Mouse (Mus musculus) forebrain, postnatal 0 days (tissue): ENCODE data around the gene Lpin2. TPM values are rescaled to one million over a fixed set of nuclear protein-coding genes. Genes with fewer than 3 reads are reported as not detected.

ENCODE experiments used
- ATAC-seq: fragments of 200-750 bp; cut with Nextera tagmentation; 2 replicates; pipeline ENCODE4 v1.8.0; 2017; ENCODE audit warnings: mild to moderate bottlenecking, moderate library complexity
- DNase-seq: peaks from one replicate; pipeline ENCODE4 v3.0.0-alpha.2; 2015
- H3K27ac ChIP-seq: fragments of 300-500 bp; sonication (generic); 2 replicates; pipeline ENCODE4 v1.5.1; 2014; ENCODE audit warnings: low read depth, mild to moderate bottlenecking, antibody characterized with exemption, low read length, moderate library complexity, mixed read lengths
- H3K27me3 ChIP-seq: fragments of 300-500 bp; sonication (generic); 2 replicates; pipeline ENCODE4 v1.6.1; 2014; ENCODE audit warnings: mild to moderate bottlenecking, low read length, mixed read lengths; ENCODE audit not compliant: insufficient read depth
- H3K36me3 ChIP-seq: fragments of 300-500 bp; sonication (generic); 2 replicates; pipeline ENCODE4 v1.6.1; 2014; ENCODE audit warnings: mild to moderate bottlenecking, moderate library complexity; ENCODE audit not compliant: insufficient read depth
- H3K4me1 ChIP-seq: fragments of 300-500 bp; sonication (generic); 2 replicates; pipeline ENCODE4 v1.6.1; 2014; ENCODE audit warnings: antibody characterized with exemption; ENCODE audit not compliant: insufficient read depth
- H3K4me2 ChIP-seq: fragments of 300-500 bp; sonication (generic); 2 replicates; pipeline ENCODE4 v1.6.1; 2014; ENCODE audit warnings: low read depth, mild to moderate bottlenecking, moderate library complexity
- H3K4me3 ChIP-seq: fragments of 300-500 bp; sonication (generic); 2 replicates; pipeline ENCODE4 v1.5.1; 2014; ENCODE audit warnings: low read depth, low read length, mixed read lengths
- H3K9ac ChIP-seq: fragments of 300-500 bp; sonication (generic); 2 replicates; pipeline ENCODE4 v1.6.1; 2014; ENCODE audit warnings: mild to moderate bottlenecking
- H3K9me3 ChIP-seq: fragments of 300-500 bp; sonication (generic); 2 replicates; pipeline ENCODE4 v1.6.1; 2016; ENCODE audit warnings: low read length
- CTCF ChIP-seq: sonication (generic); IDR thresholded peaks from 2 replicates; pipeline ENCODE4 v1.5.1; 2016; ENCODE audit warnings: antibody characterized with exemption, control low read depth, low read depth
- WGBS: fragments of 180-500 bp; shearing (Covaris S2); extraction: QIAGEN DNeasy Blood & Tissue Kit; methylation state at CpG from one replicate; pipeline ENCODE4 v1.1.7; 2014; 5-methylcytosine and 5-hydroxymethylcytosine counted together
- polyA plus RNA-seq: library from polyadenylated mRNA; unstranded; fragments of >200 nt; fragmentation: Nextera tagmentation; extraction: Ambion mirVana; gene quantifications from 2 replicates; pipeline ENCODE4 v1.2.1, GENCODE M21; 2015
- total RNA-seq: library from RNA; depleted of rRNA; stranded (reverse); fragments of >200 nt; gene quantifications from 2 replicates; pipeline ENCODE4 v1.2.3, GENCODE M21; 2014; rRNA removed

Lpin2 gene
- total and polyA plus RNA-seq, 2 experiments from 2014 or later = 32.5 to 58.6 TPM

GRCm38 (mm10) chr17:71288808-71289548, 106.6 kb downstream of the Lpin2 start:
- WGBS = 72% methylated on average over 10 of the region's 10 CpGs
- DNase-seq = no peak
- TF ChIP-seq CTCF = no peak
- no peaks in the 10 kb centered on the region for H3K36me3 ChIP-seq
- H3K27me3 ChIP-seq = no peaks in the 10 kb centered on the region
- no peak overlapping the region for H3K27ac ChIP-seq
- ATAC-seq = no peak
- H3K4me1 ChIP-seq = no peaks in the 10 kb centered on the region
- no peak overlapping the region for H3K4me2 ChIP-seq
- no peak overlapping the region for H3K9ac ChIP-seq
- H3K4me3 ChIP-seq = no peak overlapping the region
- H3K9me3 ChIP-seq = no peaks in the 10 kb centered on the region

DNA sequence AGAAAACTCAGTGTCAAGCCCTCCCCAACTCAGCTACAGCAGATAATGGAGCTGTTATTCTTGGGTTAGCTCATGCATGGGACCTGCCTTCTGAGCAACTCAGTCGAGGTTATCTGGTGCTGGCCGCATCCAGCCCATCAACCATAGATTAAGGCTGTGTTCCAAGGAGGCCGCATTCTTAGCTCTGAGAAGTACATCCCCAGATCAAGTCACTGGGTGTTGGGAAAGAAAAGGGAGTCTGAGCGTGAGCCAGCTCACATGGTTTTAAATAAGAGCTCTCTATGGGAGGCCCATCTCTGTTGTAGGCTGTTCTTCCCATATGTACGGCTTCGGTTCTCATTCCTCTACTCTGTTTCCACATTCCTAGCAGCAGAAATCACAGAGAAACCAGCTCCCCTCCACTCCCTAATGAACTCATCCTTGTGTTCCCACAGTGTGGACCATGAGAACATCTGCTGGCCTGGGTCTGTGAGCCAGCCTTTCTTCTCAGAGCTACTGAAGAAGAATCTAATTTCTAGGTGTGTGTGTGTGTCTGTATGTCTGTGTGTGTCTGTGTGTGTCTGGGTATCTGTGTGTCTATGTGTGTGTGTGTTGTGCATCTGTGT, 107.3 kb downstream of the Lpin2 start:
- Histone ChIP-seq H3K9me3 (no peaks in the 10 kb centered on the region), H3K9ac (no peak overlapping the region), H3K36me3 (no peaks in the 10 kb centered on the region), H3K27ac (no peak overlapping the region), H3K27me3 (no peaks in the 10 kb centered on the region), H3K4me2 (no peak overlapping the region), H3K4me3 (no peak overlapping the region), H3K4me1 (no peaks in the 10 kb centered on the region)
- ATAC-seq (no peak), DNase-seq (no peak)
- 55% methylated on average over 6 of the region's 6 CpGs for WGBS
- no peak for TF ChIP-seq CTCF

DNA sequence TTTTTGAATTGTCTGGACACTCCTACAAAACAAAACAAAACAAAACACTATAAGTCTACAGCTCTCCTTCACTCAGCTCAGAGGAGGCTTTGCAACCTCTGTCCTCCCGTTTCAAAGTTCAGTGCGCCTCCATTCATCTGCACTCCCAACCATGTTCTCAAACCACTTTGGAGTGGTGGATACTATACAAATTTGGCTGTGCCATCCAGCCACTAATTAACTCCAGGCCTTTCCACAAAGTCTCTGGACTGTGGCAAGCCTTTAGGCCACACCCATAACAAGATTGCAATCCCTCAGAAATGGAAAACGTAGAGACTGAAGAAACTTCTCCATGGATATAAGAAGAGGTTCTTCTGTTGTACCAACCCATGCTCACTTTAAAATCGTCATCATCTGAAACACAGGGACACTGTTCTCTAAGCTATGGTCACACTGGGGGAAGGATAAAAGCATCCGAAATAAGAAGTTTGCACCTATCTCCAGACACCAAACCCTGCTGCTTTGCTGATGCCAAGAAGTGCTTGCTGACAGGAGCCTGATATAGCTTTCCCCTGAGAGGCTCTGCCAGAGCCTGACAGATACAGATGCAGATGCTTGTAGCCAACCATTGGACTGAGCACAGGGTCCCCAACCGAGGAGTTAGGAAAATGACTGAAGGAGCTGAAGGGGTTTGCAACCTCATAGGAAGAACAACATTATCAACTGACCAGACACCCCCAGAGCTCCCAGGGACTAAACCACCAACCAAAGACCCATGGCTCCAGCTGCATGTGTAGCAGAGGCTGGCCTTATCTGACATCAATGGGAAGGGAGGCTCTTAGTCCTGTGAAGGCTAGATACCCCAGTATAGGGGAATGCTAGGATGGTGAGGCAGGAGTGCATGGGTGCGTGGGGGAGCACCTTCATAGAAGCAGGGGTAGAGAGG, 108.4 kb downstream of the Lpin2 start:
- no peaks in the 10 kb centered on the region for H3K27me3 ChIP-seq
- H3K4me1 ChIP-seq = no peaks in the 10 kb centered on the region
- DNase-seq (no peak), ATAC-seq (no peak)
- H3K36me3 ChIP-seq = no peaks in the 10 kb centered on the region
- no peak overlapping the region for H3K4me3 ChIP-seq
- no peak overlapping the region for H3K27ac ChIP-seq
- H3K9ac ChIP-seq = no peak overlapping the region
- H3K9me3 ChIP-seq = no peaks in the 10 kb centered on the region
- 82% methylated on average over 7 of the region's 7 CpGs for WGBS
- TF ChIP-seq CTCF = no peak
- no peak overlapping the region for H3K4me2 ChIP-seq

GRCm38 (mm10) chr17:71291897-71292420, 109.6 kb downstream of the Lpin2 start:
- no peak overlapping the region for H3K9ac ChIP-seq
- H3K9me3 ChIP-seq = no peaks in the 10 kb centered on the region
- no peak overlapping the region for H3K27ac ChIP-seq
- no peaks in the 10 kb centered on the region for H3K36me3 ChIP-seq
- H3K27me3 ChIP-seq = no peaks in the 10 kb centered on the region
- TF ChIP-seq CTCF = no peak
- 93% methylated on average over 6 of the region's 6 CpGs for WGBS
- H3K4me1 ChIP-seq = no peaks in the 10 kb centered on the region
- no peak overlapping the region for H3K4me2 ChIP-seq
- ATAC-seq (no peak), DNase-seq (no peak)
- H3K4me3 ChIP-seq = no peak overlapping the region

- DNase-seq = no peak
- H3K4me1 ChIP-seq = no peaks in the 10 kb centered on the region
- no peak overlapping the region for H3K9ac ChIP-seq
- ATAC-seq = no peak
- H3K4me2 ChIP-seq = no peak overlapping the region
- 68% methylated on average over 4 of the region's 4 CpGs for WGBS
- H3K27ac ChIP-seq = no peak overlapping the region
- no peaks in the 10 kb centered on the region for H3K9me3 ChIP-seq
- no peak for TF ChIP-seq CTCF
- no peak overlapping the region for H3K4me3 ChIP-seq
- no peaks in the 10 kb centered on the region for H3K36me3 ChIP-seq
- H3K27me3 ChIP-seq = no peaks in the 10 kb centered on the region
These were observed 110.5 kb downstream of the Lpin2 start for GRCm38 (mm10) chr17:71292897-71293296.

DNA sequence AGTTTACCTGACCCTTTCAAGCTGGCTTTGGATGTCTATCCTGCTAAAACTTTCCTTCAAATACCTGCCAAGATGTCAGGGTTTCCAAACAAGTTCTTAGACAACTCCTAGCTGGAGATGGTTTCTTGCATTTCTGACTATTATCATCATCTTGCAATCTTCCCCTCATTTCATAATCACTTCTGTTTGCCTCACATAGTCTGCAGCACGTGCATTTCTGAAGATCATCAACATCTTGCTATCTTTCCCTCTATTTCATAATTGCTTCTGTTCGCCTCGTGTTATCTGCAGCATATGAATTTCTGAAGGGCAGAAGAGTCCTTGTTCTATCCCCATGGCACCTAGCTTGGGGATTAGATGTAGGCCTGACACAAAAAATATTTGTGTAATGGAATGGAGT, 112.2 kb downstream of the Lpin2 start:
- Histone ChIP-seq H3K4me2 (no peak overlapping the region), H3K9ac (no peak overlapping the region), H3K4me3 (no peak overlapping the region), H3K27me3 (no peaks in the 10 kb centered on the region), H3K36me3 (no peaks in the 10 kb centered on the region), H3K27ac (peak overlapping the region; percentile 17; the same call in 1 of the 2 replicates), H3K4me1 (no peaks in the 10 kb centered on the region), H3K9me3 (no peaks in the 10 kb centered on the region)
- no peak for DNase-seq
- no peak for TF ChIP-seq CTCF
- 76% methylated on average over 3 of the region's 3 CpGs for WGBS
- peak; percentile 20; the same call in 1 of the 2 replicates for ATAC-seq

Other genes with a start within 250 kb of the Lpin2 start
- 1.5 and 2.0 TPM in 2 replicates for gene Myom1, start 179.9 kb upstream of the Lpin2 start, total RNA-seq
- 0.52 and 1.2 TPM in 2 replicates for gene Myom1, start 179.9 kb upstream of the Lpin2 start, polyA plus RNA-seq
- 35.6 and 37.0 TPM in 2 replicates for gene Myl12a, start 179.7 kb upstream of the Lpin2 start, total RNA-seq
- 80.4 and 80.8 TPM in 2 replicates for gene Myl12a, start 179.7 kb upstream of the Lpin2 start, polyA plus RNA-seq
- gene Emilin2, start 129.4 kb downstream of the Lpin2 start, total RNA-seq = 2.3 and 3.2 TPM in 2 replicates
- gene Emilin2, start 129.4 kb downstream of the Lpin2 start, polyA plus RNA-seq = 1.3 and 2.0 TPM in 2 replicates